Mouse (Mus musculus) regulatory T cell (primary cell): ENCODE measurements around the gene Fzd5.

Experiments
- in situ Hi-C: fragments of 300-600 bp; cut with MboI, MseI; formaldehyde crosslinking; loops from one replicate; pipeline ENCODE4 v1.15.1; 2025; ENCODE audit warnings: high pct_unique_total_duplicates

Fzd5 gene

DNA sequence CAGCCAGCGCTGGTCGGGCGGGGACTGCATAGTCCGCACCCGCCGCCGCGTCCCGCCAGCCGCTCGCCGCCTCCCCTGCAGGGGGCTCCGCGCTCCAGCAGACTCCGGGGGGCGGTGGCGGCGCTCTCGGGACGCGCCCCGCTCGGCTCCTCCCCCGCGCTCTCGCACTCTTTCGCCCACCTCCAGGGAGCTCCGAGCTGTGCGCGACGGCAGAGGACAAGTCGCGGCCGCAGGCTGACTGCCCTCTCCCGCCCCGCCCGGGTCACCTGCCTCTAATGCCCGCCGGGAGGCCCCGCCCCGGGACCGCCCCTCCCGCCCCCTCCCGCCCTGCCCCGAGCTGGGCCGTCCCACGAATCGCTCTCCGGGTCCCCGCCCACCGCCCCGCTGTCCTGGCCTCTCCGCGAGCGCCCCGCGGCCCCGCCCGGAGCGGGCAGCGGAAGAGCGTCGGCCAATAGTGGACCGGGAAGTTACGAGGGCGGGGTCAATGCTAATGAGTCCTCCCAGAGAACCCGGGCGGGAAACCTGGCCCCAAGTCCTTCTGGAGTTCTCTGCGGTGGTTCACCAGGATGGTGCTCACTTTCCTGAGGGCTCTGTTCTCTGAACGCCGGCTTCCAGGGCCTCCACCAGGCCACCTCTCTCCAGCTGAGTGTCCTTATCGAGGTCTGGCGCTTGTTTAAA, at the start of gene Fzd5:
Gene Fzd5, minus strand, starts transcription at position 250 of the 678 bp plus-strand sequence.
- in situ Hi-C loops, result no loop called here

- in situ Hi-C loops, result no loop called here
These were observed 42.3 kb upstream of the Fzd5 start for GRCm38 (mm10) chr1:64779863-64780262.

DNA sequence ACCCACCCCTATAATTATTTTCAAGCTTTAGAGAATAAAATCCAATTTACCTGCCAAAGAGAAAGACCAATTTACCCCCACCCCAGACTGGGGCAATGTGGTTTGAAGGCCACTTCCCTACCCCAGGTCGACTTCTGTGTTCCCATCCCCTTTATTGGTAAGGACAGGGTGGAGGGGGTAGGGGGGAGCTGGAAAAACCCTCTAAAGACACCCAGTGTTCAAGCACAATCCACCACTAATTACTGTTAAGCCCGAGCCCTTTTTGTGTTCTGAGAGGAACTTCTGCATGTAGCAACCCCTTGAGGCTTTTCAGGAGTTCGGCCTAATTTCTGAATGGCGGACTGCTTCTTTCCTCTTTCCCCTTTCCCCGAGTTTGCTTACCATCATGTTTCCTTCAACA, 41.9 kb upstream of the Fzd5 start:
- in situ Hi-C loops, result no loop called here

DNA sequence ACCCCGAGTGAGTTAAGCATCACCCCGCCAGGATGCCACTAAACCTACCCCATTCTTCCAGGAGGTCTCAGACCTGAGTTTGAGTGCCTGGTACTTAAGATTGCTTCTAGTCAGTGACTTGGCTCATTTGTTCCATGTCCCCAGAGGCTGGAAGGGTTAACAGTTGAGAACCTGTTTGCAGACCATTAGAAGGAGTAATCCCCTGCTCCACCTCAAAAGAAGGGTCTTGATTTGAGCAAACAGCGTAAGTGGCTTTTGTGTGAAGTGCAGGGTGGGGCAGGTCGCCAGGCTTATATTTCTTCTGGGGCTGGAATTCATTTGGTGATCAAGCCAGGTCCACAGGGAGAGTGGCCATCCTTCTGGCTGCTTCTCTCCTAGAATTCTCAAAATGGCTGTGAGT, 35.8 kb upstream of the Fzd5 start:
- in situ Hi-C loops, result no loop called here

GRCm38 (mm10) chr1:64770169-64770568, 32.6 kb upstream of the Fzd5 start:
- in situ Hi-C loops, result no loop called here

DNA sequence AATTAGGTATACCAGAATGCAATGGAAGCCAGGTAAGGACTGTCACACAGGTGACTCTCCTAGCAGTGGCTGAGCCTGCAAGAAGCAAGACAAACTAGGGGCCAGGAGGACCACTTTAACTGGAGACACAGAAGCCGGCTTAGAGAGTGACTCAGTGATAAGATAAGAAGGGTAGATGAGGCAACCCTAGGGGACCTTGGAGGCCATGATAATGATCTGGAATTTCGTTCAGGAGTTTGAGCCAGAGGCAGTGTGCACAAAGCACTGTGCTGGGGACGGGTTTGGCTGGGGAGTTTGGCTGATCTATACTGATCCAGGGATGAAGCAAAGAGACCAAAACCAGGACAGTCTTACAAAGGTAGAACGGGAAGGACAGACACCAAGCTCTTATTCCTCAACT, 24.1 kb upstream of the Fzd5 start:
- in situ Hi-C loops, result no loop called here

DNA sequence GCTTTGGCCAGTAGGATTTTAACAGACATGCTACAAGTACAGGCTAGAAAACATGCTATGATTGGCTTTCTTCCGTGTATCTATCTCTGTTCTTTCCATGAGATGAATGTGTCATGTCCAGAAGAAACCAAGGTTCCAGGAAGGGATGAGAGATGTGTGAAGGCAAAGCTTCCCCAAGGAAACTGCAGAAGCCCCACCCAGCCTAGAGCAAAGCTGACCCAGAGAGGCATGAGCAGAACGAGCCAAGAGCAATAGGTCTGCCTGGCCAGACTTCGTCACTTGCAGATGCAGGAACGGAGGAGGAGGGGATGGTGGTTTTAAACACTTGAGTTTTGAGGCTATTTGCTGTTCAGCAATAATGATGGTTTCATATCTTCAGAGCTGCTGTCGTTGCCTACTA, 20.2 kb upstream of the Fzd5 start:
- in situ Hi-C loops, result no loop called here

DNA sequence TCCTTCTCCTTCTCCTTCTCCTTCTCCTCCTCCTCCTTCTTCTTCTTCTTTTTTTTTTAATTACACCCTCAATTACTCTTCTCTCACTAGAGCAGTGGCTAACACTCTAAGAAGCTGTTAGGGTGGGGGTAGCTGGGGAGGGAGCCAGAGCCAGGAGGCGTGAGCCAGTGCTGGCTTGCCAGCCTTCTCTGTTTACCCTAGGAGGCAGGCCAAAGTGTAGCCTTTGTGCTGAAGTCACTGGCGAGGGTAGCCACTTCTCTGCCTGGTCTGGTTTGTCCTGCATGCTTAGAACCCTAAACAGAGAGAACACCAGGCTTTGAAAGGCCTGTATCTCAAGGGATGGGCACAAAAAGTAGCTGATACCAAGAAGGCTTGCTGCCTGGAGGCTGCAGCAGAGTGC, 19.7 kb upstream of the Fzd5 start:
- in situ Hi-C loops, result no loop called here

DNA sequence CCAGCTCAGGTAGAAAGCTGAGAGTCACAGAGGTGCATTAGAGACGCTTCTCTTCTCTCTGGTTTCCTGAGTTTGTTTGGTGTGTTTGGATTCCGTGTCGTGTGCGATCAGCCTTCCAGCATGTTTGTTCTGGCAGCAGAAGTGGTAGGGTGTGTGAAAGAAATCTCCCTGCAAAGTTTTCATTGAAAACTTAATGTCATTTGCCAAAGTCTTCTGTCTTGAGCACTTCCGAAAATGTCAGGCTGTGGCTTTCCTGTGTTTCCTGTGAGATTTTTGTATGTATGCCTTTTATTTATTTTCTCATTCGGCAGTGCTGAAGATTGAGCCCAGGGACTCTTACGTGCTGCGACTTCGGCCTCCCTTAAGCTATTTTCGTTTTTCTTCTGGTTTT, 19.1 kb upstream of the Fzd5 start:
- in situ Hi-C loops, result no loop called here

DNA sequence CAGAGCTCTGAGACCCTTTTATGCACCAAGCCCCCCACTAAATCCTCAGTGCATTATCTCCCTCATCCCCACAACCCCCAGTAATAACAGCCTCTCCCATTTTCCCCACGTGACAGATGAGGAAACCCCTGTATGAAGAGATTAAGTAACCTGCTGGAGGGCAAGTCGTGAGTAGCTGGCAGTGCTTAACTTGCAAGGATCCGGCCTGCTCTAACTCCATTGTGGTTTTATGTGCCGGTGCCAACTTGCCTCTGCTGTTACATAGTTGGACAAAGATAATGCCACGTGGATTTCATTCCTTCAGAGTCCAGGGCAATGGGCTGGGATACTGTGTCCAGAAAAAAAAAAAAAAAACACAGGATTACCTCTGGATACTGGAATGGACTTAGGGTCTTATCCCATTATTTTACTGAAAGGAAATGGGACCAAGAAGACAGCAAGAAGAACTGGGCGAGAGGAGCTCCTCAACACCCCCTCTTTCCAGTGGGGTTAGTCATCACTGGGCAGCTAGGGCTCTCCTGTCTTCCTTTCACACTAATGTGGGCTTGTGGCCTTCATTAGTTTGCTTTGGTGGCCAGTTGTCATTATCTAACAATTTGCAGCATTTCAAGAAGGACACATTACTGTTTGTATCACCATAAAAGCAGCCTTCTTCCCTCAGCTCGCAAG, 18.6 kb upstream of the Fzd5 start:
- in situ Hi-C loops, result no loop called here

DNA sequence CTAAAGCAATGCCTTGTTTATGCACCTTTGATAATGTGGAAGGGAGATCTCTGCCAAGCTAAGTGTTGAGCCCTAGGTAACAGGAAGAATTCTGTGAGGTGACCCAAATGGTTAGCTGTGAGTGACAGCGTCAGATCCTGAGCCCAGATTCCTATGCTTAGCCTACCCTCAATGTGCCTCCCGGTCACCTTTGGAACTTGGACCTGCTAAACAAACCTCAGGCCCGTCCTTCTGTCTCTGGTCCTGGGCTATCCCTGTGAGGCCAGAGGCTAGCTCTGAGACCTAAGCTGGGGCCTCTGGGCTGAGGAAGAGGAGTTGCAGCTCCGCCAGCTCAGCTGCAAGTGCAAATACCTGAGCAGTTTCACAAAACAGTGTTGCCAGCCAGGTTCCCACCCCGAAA, 17.1 kb upstream of the Fzd5 start:
- in situ Hi-C loops, result no loop called here

DNA sequence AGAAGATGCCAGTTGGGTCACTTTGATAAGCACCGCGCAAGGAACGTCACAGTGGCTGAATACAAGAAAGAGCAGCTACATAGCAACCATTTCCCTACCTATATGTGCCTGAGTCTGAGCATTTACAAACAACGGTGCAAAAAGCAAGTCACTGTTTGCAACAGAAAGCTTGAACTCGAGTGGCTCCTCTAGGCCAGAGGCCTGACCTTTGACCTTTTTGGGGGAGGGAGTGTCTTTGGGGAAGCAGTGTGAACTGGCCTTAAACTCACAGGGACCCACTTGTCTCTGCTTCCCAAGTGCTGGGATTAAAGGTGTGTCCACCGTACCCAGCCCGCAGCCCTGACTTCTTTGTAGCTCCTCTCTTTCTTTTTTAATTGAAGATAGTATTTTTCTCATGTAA, 16.1 kb upstream of the Fzd5 start:
- in situ Hi-C loops, result no loop called here

DNA sequence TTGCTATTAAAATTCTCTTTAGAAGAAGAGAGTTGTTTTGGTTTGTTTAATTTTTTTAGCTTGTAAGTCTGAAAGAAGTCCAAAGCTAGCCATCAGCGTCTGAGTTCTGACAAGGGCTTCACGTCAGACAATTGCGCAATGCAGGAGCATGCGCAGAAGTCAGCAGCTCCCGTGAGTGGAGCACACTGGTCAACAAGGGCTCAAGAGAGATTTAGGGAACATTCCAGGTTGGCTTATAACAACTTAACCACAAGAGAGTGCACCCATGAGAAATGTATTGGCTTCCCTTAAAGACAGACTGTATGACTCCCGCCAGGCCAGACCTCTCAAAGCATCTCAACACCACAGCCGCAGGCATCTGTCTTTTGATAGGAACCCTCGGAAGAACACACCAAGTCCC, 15.6 kb upstream of the Fzd5 start:
- in situ Hi-C loops, result no loop called here

DNA sequence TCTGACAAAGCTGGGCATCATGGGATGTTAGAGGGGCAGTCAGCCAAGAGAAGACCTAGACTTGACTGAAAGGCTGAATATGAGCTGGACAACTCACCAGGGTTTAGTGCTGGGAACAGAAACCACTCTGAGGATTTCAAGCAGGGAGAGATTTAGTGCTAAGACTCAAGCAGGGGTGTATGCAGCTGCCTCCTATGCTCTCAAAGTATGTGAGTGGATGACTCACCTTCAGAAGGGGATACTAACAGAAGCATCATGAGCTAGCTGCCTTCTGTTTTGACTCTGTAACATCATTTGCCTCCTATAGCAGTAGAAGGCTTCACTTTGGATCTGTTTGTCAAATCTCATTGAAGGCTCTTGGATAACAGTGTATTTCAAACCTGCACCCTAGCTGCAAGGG, 7.1 kb upstream of the Fzd5 start:
- in situ Hi-C loops, result no loop called here

DNA sequence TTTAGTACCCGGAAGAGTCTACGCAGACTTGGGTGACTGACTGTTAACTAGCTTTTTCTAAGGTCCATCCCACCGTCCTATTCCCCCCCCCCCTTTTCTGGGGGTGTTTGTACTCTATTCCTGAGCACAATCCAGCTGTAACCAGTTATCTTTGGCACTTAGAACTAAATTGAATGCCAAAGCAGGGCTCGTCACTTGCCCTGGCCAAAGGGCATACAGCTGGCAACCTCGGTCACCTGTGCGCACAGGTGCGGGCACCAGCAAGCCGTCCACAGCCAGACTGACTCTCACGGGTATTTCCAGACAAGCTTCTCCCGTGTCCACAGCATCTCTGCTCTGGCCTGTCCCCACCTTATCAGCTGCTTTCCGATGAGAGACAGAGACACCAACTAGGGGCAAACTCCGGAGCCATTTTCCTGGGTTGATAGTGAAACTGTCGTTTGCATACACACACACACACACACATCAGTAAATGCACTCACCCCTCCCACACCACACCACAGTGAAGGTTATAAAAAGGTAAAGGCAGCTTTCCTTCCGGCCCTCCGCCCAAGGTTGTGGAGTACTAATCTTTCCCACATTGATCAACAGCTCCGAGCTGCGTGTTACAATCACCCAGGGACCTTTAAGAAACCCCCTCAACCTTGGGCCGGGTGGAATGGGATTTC, 5.3 kb upstream of the Fzd5 start:
- in situ Hi-C loops, result no loop called here

GRCm38 (mm10) chr1:64738661-64739082, 1.1 kb upstream of the Fzd5 start:
- in situ Hi-C loops, result no loop called here

- in situ Hi-C loops, result no loop called here
These were observed 617 bp upstream of the Fzd5 start for GRCm38 (mm10) chr1:64738180-64738555.

DNA sequence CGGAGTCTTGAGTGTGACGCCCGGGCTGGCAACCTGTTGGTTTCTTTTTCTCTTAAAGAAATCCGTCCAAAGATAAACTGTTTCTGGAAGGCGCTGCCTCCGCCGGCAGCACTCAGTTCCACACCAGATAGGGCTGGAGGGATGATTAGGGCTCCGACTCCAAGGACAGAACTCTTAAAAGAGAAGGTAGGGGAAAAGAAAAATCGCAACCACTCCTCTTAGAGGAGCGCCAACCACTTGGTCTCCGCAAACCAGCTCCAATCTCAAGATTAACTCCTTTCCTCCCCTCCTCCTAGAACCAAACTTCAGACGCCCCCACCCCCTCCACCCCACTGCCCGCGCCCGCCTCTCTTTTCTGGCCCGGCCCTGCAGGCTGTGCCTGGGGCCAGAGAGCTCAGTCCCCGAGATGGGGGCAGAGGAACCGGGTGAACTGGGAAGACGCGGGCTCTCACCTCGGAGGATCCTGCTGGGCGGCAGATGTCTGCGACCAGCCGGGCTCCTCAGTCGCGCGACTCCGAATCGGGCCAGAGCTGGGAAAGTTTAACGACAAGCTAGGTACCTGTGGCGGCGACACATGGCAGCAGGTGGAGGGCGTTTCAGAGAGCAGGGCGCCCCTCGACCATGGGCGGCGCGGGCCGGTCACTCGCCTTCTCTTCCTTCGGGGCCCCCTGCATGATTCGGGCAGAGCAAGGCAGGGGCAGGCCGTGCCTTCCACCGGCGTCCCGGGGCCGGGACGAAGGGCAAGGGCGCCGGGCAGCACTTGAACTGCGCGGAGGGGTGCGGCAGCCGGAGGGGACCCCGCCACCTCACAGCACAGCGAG, 660 bp downstream of the Fzd5 start:
- in situ Hi-C loops, result no loop called here

DNA sequence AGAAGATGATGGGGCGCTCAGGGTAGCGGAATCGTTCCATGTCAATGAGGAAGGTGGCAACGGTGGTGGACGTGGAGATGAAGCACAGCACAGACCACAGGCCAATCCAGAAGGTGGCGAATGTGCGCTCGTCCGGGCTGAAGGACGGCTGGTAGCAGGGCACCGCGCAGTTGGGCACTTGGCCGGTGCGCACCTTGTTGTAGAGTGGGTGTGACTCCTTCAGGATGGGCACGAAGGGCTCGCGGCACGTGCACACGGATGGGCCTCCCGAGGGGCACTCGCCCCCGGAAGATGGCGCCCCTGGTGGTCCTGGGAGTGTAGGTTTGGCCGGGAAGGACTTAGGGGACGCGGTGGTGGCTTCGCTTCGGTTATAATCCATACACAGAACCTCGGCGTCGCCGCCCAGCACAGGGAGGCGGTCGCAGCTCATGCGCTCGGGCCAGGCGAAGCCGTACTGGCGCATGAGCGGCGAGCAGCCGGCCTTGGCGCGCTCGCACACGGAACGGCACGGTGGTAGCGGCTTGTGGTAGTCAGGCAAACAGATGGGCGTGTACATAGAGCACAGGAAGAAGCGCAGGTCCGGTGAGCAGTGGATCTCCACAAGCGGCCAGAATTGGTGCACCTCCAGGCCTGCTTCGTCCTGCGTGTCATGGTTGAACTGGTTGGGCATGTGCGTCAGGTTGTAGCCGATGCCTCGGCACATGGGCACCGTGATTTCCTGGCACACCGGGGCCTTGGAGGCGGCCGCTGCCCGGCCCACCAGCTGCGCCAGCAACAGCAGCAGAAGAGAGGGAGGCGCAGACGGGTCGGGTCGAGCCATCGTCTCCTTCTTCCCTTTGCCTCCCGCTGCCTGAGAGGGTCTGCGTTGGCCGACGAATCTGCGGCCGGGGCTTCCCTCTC, 1.5 kb downstream of the Fzd5 start:
- in situ Hi-C loops, result no loop called here

DNA sequence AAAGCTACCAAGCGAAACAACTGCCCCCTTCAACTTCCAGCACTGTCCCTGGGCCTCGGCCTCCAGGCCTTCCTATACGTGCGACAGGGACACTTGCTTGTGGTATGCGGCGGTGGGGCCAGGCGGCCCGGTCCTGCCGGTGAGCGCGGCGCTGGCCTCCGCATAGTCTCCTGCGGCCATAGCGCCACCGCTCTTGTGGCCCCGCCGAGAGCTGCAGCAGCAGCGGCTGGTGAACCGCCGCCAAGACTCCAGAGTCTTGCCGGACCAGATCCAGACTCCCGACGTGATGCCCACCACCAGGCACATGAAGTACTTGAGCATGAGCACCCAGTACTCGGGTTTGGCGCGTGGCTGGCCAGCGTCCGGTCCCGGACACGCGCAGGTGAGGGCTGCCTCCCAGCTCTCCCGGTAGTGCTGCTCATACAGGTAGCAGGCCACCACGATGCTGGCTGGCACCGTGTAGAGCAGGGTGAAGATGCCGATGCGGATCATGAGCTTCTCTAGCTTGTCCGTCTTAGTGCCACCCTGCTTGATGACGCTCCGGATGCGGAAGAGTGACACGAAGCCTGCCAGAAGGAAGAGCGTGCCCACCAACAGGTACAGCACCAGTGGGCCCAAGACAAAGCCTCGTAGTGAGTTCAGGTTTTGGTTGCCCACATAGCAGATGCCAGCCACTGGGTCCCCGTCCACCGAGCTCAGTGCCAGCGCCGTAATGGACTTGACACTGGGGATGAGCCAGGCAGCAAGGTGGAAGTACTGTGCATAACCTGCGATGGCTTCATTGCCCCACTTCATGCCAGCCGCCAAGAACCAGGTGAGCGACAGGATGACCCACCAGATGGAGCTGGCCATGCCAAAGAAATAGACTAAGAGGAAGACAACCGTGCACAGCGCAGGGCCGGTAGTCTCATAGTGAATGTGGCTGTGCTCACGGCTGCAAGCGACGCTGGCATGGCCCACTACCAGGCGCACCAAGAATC, 2.5 kb downstream of the Fzd5 start:
- in situ Hi-C loops, result loop anchor here (5.0 kb wide), 1 partner anchor 252 kb away; no protein-coding TSS in a partner anchor
